Mouse (Mus musculus) retina, embryonic 14.5 days (tissue): ENCODE measurements around the gene Gldc.
A peak's percentile ranks its signal among the peaks of the same experiment; 100 is the strongest.
"Not testable (repeated sequence)": the region's sequence is repeated elsewhere in the genome, so short reads cannot be mapped to it uniquely, and the experiment has no call there.

ENCODE experiments used
- DNase-seq: peaks from one replicate; pipeline ENCODE4 v3.0.0-alpha.2; 2015; ENCODE audit warnings: low spot score

Gldc gene

DNA sequence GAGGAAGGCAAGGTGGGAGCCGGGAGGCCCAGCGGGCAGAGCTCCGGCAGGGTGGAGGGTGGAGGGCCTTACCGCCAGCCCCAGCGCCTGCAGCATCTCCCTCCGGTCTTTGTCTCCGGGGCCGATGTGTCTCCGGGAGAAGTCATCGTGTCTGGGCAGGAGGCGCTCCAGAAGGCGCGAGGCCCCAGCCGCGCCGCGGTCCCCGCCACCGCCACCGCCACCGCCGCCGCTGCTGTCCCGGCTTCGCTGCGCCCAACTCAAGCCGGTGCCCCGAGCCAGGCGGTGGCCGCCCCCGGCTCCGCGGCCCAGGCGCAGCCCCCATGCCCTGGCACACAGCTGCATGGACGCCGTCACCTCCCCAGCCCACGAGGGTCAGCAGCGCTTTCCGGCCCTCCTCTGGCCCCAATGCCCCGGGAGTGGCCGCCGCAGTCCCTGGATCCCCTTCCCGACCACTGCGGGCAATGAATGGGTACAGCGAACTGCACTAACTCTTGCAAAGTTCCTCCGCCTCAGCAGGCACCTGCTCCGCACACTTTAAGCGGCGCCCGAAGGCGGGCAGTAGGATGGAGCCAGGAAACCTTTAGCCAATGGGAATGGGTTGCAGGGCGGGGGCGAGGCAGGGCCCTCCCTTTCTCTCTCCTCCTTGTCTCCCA, at the start of gene Gldc:
Gene Gldc (minus strand): TSS at position 511 of the 653 bp plus-strand sequence.
- DNase-seq: peak; percentile 90

DNA sequence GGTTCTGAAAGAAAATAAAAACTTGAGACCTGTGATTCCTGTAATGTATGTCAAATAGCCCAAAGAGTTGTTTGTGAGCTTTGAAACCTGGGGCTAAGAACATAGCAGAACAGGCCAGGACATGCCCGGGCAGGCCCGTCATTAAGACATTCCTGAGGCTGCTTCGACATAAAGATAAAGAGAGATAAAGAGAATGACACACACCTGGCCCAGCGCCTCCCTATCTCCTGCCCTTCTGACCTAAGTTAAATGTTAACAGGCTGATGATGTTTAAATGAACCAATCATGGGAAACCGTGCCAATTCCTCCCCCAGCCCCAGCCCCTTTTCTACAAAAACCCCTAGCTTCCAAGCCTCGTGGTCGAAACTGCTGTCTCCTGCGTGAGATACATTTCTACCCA, 47.4 kb upstream of the Gldc start:
- not testable (repeated sequence) for DNase-seq

DNA sequence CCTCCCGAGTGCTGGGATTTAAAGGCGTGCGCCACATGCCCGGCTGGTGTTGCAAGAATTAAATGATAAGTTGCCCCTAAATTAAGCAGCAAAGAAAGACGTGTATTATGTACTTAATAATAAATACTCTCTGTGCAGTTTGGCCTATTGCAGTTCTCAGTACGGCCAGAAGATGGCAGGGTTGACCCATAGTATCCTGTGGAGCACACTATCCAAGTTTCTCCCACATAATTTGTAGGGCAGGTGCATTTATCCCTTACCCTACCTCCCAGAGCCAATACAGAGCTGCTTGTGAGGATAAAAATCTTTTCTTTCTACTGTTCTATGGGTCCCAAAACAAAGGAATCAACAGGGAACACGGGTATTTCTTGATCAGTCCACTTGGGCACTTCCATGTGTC, 42.1 kb upstream of the Gldc start:
- DNase-seq: peak; percentile 81

DNA sequence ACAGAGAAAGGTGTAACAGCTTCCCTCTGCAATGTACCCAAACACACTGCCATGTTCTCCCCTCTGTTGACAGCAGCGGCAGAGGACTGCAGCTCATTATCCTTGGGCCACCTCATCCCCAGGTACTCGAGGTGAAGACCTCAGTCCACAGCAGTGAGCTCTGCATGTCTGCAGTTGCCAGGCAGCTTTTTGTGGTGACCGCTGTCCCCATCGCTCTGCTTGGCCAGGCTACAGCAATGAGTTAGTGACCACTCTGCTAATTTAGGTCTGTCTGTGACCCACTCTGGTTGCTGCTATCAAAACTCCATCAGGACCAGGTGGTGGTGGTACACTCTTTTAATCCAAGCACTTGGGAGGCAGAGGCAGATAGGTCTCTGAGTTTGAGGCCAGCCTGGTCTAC, 41.0 kb upstream of the Gldc start:
- no peak for DNase-seq

DNA sequence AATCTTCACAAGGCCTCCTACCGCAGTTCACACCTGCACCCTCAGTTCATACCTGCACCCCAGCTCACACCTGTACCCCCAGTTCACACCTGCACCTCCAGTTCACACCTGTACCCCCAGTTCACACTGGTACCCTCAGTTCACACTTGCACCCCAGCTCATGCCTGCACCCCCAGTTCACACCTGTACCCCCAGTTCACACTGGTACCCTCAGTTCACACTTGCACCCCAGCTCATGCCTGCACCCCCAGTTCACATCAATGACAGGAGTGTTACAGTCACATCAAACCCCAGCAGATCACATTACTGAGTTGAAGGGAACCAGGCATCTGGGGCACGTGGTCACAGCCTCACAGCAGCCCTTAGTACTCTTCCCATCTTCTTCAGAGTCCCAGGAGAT, 40.5 kb upstream of the Gldc start:
- DNase-seq: not testable (repeated sequence)

DNA sequence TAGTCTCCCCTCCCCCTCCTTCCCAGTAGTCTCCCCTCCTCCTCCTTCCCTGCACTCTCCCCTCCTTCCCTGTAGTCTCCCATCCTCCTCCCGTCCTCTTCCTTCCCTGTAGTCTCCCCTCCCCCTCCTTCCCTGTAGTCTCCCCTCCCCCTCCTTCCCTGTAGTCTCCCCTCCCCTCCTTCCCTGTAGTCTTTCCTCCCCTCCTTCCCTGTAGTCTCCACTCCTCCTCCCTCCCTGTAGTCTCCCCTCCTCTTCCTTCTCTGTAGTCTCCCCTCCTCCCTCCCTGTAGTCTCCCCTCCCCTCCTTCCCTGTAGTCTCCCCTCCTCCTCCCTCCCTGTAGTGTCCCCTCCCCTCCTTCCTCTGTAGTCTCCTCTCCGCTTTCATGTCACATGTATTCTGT, 38.8 kb upstream of the Gldc start:
- no peak for DNase-seq

DNA sequence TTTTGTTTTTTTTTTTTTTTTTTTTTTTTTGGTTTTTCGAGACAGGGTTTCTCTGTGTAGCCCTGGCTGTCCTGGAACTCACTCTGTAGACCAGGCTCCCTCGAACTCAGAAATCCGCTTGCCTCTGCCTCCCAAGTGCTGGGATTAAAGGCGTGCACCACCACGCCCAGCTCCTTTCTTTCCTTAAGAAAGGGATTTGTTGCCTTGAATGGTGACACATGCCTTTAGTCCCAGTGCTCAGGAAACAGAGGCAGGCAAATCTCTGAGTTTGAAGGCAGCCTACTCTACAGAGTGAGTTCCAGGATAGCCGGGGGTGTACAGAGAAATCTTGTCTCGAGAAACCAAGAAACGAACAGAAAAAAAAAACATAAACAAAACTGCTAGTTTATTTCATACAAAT, 33.8 kb upstream of the Gldc start:
- DNase-seq: not testable (repeated sequence)

DNA sequence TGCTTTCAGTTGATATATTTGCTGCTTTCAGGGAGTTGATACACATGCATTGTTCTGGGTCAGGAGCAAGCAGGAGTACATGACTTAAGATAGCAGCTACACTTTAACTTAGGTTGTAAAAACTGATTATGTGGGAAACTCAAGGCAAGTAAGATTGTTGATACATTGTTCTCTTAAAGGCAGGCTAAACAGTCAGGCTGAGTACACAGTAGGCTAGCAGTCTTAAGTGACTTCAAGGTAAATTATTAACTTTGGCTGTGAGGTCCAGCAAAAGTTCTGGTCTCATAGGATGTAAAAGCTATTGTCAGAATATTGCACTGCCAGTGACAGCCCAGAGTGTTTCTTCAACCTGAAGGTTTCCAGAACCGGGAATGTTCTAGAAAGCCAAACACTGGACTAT, 31.8 kb upstream of the Gldc start:
- no peak for DNase-seq

DNA sequence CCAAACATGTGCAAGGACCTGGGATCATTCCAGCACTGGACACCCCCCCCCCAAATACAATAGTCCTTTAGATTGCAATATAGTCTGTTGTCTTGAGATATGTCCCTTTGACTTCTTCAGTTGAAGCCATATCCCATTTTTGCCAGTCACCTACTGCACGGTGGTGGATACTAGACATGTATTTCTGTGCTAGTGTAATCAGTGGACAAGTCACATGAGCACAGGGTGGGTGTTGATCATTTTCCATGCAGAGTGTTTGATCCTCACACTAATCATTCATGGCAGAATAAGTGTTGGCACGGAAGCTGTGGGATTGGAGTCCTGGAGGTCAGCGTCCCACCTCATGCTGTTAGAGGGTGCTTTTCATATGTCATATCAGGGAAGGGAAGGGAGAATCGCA, 30.6 kb upstream of the Gldc start:
- no peak for DNase-seq

DNA sequence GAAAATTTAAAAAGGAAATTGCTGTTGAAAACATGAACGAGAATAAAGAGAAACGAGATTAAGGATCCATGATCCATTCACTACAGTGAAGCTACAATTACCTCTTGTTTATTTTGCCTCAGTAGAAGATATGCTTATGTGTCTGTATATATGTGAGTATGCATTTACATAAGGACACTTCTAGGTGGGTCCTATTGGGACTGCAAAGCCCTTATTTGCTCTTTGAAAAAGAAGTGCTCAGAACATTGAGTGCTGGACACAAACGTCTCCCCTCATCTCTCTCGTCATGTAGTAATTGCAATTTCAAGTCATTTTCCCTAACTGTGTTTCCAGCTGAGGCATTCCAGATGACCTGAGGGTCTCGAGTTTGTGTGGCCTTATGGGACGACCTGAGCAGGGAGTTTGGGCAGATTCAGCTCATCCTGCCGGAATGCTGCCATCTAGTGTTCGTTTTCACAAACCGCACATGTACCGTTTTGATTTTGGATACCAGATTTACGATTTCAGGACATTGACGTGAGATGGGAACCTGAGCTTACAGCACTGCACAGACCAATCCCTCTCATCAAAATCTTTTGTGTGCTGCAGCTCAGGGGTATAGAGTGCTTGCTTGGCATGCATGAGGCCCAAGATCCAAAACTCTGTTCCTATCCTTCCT, 30.1 kb upstream of the Gldc start:
- peak; percentile 88 for DNase-seq

DNA sequence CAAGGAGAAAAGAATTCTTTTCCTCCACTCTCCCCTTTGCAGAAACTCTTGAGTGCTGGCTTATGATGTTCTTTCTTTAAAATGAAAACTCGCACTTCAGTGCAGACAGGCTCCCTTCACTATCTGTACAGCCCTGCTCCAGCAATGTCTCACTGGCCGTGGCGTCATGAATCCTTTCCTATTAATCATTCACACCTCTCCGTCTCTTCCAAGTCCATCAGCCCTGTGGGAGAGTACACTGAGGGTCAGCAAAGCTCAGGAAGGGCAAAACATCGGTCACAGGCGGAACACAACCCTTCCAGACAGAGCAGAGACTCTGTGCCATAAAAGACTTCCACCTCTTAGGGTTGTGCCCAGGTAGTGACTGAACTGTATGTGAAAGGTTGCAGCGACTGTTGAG, 26.9 kb upstream of the Gldc start:
- no peak for DNase-seq

DNA sequence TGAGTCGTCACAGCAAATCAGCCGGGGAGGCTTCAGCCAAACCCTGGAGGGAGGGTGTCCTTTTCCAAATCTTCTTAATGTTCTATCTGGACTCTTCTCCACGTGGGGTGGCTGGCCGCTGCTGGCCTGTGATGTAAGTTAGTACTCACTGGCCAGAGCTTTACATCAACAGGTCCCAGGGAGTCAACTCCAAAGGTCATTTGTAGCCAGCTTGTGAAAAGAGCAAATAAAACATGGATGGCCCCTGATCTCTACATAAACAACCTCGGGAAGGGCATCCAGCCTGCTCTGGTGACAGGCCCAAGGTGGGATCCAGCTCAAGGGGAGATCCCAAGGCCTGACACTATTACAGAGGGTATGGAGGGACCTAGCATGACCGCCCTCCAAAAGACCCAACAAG, 19.8 kb upstream of the Gldc start:
- no peak for DNase-seq

DNA sequence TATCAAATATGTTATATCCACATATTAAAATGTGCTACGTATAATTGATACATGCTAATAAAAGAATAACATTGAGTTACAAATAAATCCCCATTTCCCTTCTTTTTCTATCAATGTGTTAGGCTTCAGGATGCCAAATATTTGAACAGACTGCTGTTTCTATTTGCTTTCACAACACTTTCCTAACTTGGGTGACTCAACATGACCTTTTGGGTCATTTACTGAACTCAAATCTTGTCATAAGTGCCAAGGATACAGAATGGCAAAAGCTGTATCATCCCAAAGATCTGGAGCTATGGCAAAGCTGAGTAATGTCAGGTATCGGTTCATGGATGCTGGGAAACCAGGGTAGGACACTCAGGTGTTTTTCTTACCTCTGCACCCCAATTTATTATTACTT, 12.0 kb upstream of the Gldc start:
- no peak for DNase-seq

DNA sequence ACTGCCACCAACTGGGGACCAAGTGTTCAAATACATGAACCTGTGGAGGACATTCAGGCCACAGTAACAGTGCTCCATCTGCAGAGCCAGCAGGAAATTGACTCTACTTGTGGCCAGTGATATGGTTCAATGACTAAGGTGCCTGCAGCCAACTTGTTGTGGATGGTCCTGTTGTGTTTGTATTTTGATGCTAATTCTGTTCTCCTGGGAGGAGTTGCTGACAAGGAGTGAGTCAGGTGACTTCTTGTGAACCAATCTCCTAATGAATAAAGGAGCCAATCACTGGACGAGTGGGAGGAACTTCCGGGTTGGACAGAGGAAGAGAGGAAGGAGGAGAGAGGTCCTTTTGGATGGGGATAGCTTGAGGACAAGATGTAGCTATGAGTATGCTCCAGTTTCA, 10.3 kb upstream of the Gldc start:
- no peak for DNase-seq

DNA sequence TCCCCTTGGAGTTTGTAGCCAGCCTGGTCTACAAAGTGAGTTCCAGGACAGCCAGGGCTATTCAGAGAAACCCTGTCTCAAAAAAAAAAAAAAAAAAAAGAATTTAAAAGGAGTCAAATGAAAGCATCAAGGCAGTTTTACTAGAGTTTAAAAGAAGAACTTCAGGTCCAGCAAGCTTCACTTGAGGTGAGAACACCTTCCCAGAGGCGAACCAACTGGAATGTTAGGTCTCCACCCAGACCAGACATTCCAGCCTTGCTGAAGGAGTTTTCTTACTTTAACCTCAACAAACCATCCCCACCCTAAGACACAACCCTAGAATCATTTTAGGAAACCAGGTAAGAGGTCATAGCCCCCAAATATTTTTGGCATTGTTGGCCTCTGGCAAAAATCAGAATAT, 4.8 kb upstream of the Gldc start:
- no peak for DNase-seq

DNA sequence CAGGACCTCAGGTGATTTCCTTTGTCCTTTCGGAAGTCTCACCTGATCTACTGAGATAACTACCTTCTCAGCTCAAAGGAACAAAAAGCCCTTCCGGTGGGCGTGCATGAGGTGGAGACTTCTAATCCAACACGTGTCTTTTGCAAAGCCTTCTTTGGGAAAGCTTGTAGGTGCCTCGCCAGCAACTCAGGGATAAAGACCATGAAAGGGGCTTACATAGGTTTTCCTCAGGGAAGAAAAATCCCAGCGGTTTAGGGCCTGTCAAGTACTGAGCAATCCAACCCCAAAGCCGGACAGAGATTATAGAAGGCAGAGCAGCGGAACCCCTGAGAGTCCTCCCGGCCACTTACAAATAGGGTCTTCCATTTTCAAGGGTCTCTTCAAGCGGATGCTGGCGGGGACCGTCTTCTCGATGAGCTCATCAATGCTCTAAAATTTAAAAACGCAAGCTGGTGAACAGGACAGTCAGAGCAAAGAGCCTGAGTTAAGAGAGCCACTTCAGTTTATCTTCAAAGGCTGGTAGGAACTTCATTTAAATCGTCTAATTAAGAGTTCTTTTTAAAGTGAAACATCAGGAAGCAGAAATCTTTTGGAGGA, 1.1 kb downstream of the Gldc start:
- peak; percentile 56 for DNase-seq

DNA sequence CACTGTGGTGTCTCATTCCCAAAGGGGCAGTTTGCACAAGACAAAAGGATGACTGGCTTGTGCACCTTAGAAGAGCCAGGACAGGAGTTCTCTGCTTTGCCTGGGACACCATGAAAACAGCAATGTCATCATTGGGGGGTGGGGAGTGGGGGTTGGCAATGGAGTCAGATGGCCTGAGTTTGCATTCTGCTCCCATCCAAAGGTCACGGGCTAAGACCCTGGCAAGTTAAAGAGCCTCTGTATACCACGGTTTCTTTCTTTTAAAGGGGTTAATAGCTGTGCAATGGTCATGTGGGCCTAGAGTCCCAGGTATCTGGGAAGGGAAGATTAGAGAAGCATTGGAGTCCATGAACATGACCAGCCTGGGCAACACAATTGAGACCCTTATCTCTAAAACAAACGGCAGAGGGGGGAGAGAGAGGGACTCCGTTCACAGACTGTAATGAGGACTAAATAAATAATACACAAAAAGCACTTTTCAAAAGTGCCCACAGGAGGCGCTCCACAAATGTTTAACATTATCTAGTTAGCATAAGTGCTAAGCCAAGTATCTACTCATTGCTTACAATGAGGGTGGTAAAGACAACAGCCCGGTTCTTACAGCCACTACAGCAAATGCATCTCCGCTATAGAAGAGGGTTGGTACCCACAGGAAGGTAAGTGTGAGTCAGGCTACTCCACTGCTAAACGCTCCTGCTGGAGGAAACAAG, 3.7 kb downstream of the Gldc start:
- DNase-seq: no peak

DNA sequence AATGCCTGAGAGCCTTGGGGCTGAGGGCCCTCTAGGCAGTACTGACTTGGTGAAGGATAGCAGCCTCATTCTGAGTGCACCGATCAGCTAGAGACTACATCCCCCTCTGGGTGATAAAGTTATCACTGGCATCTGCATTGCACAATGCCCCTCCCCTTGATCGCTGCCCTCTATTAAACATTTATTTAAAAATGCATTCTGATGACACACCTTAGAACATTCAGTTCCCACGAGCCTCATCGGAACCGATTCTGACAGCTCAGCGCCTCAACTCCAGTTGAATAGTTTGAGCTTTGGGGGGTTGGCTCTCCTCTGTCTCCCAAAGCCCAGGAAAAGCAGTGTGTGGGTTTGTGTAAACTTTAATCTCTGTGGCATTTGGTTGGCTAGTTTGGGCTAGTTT, 4.9 kb downstream of the Gldc start:
- no peak for DNase-seq

DNA sequence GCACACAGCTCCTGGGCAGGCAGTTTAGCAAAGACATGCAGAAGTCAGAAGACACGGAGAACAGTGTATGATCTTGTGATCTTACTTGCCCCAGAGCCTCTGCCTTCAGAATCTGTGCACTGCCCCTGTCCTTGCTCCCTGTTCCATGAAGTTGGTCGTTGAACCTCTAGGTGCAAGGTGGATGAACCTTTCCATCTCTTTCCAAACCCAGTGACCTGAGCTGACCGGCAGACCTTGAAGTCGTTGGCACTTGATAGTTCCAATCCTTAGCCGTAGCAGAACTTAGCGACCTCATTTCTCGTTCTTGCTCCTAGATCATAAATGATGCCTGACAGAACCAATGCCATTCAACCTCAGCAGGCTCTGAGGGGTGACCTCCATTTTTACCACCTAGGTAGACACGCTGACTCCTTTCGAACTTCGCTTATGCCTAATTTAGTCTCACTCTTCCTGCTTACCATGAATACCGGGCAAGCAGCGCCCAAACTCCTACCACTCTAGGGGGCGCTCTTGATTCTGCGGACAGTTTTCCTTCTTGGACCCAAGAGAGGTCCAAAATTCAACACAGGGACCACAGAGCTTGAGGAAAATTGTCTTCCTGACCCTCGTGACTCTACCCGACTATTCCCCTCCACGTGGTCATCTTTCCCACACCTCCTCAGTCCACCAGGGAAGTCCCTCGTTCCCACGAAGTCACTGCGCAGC, 8.3 kb downstream of the Gldc start:
- DNase-seq: no peak

DNA sequence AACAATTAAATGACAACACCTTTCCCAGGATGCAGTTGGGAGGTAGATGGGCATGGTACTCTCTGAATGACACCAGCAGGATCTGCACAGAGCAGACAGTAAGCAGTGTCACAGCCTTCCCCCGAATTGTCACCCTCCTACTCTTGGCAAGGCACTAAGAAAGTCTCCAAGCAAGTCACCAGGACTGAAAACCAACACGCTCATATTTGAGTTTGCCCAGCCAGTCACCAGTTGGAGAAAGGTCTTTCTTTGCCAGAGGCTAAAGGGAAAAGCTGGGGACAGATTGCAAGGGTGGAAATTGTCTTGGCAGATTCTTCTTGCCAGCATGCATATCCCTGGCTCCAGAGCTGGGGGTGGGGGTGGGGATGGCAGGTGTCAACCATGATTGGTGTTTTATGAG, 11.0 kb downstream of the Gldc start:
- DNase-seq: no peak

DNA sequence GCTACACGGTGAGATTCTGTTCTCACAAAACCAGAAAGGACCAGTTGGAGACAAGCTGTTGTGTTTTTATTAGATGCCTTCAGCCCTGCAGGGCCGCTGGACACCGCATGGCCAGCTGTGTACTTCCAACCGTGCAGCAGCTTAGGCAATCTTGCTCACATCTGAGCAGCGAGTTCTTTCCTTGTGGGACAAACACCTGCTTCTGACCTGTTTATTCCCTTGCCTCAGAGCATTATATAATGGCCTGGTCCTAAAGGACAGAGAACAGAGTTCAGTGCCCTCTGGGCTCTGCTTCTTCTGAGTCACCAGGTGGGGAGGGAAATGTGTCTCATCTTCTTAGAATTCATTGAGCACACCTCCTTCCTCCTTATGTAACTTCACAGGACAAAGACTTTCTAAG, 12.4 kb downstream of the Gldc start:
- no peak for DNase-seq

DNA sequence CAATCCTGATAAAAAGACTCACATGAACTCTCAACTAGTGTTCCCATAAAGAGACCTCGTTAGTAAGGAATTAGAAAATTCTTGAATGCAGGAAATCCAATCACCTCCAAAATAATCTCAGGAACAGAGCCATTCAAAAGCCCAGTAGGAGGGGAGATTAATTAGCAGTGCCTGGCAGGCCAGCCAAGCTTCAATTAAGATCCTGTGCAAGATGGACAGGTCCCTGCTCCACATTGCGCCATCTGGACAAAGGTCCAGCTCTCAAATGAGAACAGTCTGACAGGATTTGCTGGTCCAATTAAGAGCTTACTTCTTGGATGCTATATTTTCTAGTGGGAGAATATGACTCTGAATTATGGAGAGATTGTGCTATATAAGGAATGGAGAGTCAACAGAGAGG, 15.2 kb downstream of the Gldc start:
- peak; percentile 90 for DNase-seq

DNA sequence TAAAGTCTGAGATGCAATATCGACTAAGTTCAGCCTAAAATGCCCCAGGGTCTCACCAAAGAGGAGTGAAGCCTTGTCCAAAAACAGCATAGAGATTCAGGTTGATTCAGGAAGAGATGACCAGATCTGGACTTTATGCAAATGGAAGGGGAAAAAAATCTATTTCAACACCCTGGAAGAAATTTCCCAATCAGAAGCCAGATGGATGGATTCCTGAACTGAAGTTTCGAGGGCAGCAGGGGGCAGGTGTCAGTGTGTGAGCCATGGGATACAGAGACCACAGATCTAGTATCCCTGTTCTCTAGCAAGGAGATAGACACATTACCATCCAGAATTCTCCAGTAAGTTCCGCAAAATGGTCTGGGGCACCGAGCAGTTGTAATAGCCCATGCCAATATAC, 17.0 kb downstream of the Gldc start:
- no peak for DNase-seq
